Mouse (Mus musculus) megakaryocyte-erythroid progenitor cell, adult 5-6 weeks (primary cell): ENCODE results near the gene Carmil1. TPM values are rescaled to one million over a fixed set of nuclear protein-coding genes. Genes with fewer than 3 reads are reported as not detected.
A peak's percentile ranks its signal among the peaks of the same experiment; 100 is the strongest.

Experiments
- ATAC-seq: replicated peaks from 2 replicates; pipeline ENCODE4 v1.8.0; 2016; ENCODE audit warnings: mild to moderate bottlenecking, inconsistent platforms; ENCODE audit not compliant: severe bottlenecking, poor library complexity, low FRiP score, low TSS enrichment
- total RNA-seq, 2 experiments: library from RNA; stranded (forward) in 1 of 2; stranded (reverse) in 1 of 2; fragments of 200-1000, 215-1000 nt in 1 of 2; fragments of >200 nt in 1 of 2; fragmentation: Nextera tagmentation in 1 of 2; gene quantifications; 2 replicates each; pipeline ENCODE4 v1.2.3; 2014 to 2017

The Carmil1 gene
- total RNA-seq, 2 experiments from 2014 or later: not detected

GRCm38 (mm10) chr13:24067553-24067952 is 213.0 kb downstream of the Carmil1 start:
- no peak for ATAC-seq

- no peak for ATAC-seq
Measured at GRCm38 (mm10) chr13:24065536-24065935, 215.1 kb downstream of the Carmil1 start.

- ATAC-seq: no peak
Measured at GRCm38 (mm10) chr13:24062770-24063169, 217.8 kb downstream of the Carmil1 start.

GRCm38 (mm10) chr13:24055072-24055869 is 225.3 kb downstream of the Carmil1 start:
- ATAC-seq: no peak

GRCm38 (mm10) chr13:24051496-24051895 is 229.1 kb downstream of the Carmil1 start:
- ATAC-seq: no peak

- ATAC-seq: no peak
Measured at GRCm38 (mm10) chr13:24050330-24050729, 230.3 kb downstream of the Carmil1 start.

- no peak for ATAC-seq
Measured at GRCm38 (mm10) chr13:24049267-24050034, 231.1 kb downstream of the Carmil1 start.

GRCm38 (mm10) chr13:24048611-24049010 is 232.0 kb downstream of the Carmil1 start:
- ATAC-seq: no peak

- no peak for ATAC-seq
Measured at GRCm38 (mm10) chr13:24045271-24045670, 235.3 kb downstream of the Carmil1 start.

- ATAC-seq: peak; percentile 96
Measured at GRCm38 (mm10) chr13:24040221-24040620, 240.4 kb downstream of the Carmil1 start.

- ATAC-seq: no peak
Measured at GRCm38 (mm10) chr13:24037502-24037901, 243.1 kb downstream of the Carmil1 start.

GRCm38 (mm10) chr13:24036150-24036549 is 244.4 kb downstream of the Carmil1 start:
- ATAC-seq: no peak

GRCm38 (mm10) chr13:24027191-24028170 is 253.1 kb downstream of the Carmil1 start:
- no peak for ATAC-seq

- no peak for ATAC-seq
Measured at GRCm38 (mm10) chr13:24018515-24018914, 262.1 kb downstream of the Carmil1 start.

- peak; percentile 78; the same call in 1 of the 2 replicates for ATAC-seq
Measured at GRCm38 (mm10) chr13:24005528-24005927, 275.1 kb downstream of the Carmil1 start.

- no peak for ATAC-seq
Measured at GRCm38 (mm10) chr13:24001797-24002196, 278.8 kb downstream of the Carmil1 start.

- no peak for ATAC-seq
Measured at GRCm38 (mm10) chr13:24001081-24001480, 279.5 kb downstream of the Carmil1 start.

GRCm38 (mm10) chr13:23998826-23999225 is 281.8 kb downstream of the Carmil1 start:
- ATAC-seq: no peak

GRCm38 (mm10) chr13:23994756-23995155 is 285.8 kb downstream of the Carmil1 start:
- ATAC-seq: no peak
